Mouse (Mus musculus) liver, adult 2 months (tissue): ENCODE data around the gene Slc51a. TPM values are rescaled to one million over a fixed set of nuclear protein-coding genes. Genes with fewer than 3 reads are reported as not detected.

Experiments
- DNase-seq: peaks from one replicate; pipeline ENCODE4 v3.0.0-alpha.2; 2011; ENCODE audit warnings: low read depth, low spot score; ENCODE audit errors: extremely low read depth
- H3K27ac ChIP-seq: fragments of 200-500 bp; replicated peaks from 2 replicates; pipeline ENCODE4 v1.5.1; 2012; ENCODE audit warnings: low read depth, mild to moderate bottlenecking, control low read depth, inconsistent platforms, low read length; ENCODE audit not compliant: insufficient read depth
- H3K27me3 ChIP-seq: fragments of 200-500 bp; 2 replicates; pipeline ENCODE4 v1.6.1; 2012; ENCODE audit warnings: mild to moderate bottlenecking, moderate library complexity, low read length, inconsistent platforms; ENCODE audit not compliant: control insufficient read depth, insufficient read depth
- H3K36me3 ChIP-seq: fragments of 200-500 bp; 2 replicates; pipeline ENCODE4 v1.6.1; 2012; ENCODE audit warnings: low read length, inconsistent platforms; ENCODE audit not compliant: control insufficient read depth, insufficient read depth
- H3K4me1 ChIP-seq: fragments of 200-500 bp; 2 replicates; pipeline ENCODE4 v1.6.1; 2011; ENCODE audit warnings: low read length; ENCODE audit not compliant: control insufficient read depth, insufficient read depth
- H3K4me3 ChIP-seq: fragments of 200-500 bp; 2 replicates; pipeline ENCODE4 v1.5.1; 2011; ENCODE audit warnings: low read depth, mild to moderate bottlenecking, control low read depth, low read length, moderate library complexity; ENCODE audit not compliant: insufficient read depth
- H3K79me2 ChIP-seq: fragments of 200-500 bp; 2 replicates; pipeline ENCODE4 v1.6.1; 2012; ENCODE audit warnings: inconsistent platforms, mild to moderate bottlenecking, low read length, moderate library complexity; ENCODE audit not compliant: control insufficient read depth, insufficient read depth
- H3K9ac ChIP-seq: fragments of 200-500 bp; 2 replicates; pipeline ENCODE4 v1.6.1; 2012; ENCODE audit warnings: low read depth, mild to moderate bottlenecking, control low read depth, inconsistent platforms, low read length
- CTCF ChIP-seq: fragments of 200-500 bp; IDR thresholded peaks from 2 replicates; pipeline ENCODE4 v1.5.1; 2011; ENCODE audit warnings: low read depth, low read length, control low read depth
- POLR2A ChIP-seq: fragments of 200-500 bp; IDR thresholded peaks from 2 replicates; pipeline ENCODE4 v1.6.1; 2011; ENCODE audit warnings: low read length, control low read depth; ENCODE audit not compliant: insufficient read depth; ENCODE audit errors: extremely low read depth
- WGBS: fragments of 180-500 bp; shearing (Covaris S2); methylation state at CpG from one replicate; pipeline ENCODE4 v1.1.7; 2018; 5-methylcytosine and 5-hydroxymethylcytosine counted together
- polyA plus RNA-seq: library from polyadenylated mRNA; depleted of rRNA; stranded (reverse); fragments of >200 nt; gene quantifications from 2 replicates; pipeline ENCODE4 v1.2.3, GENCODE M21; 2012
- total RNA-seq: library from RNA; depleted of rRNA; stranded (reverse); fragments of >200 nt; gene quantifications from 2 replicates; pipeline ENCODE4 v1.2.3, GENCODE M21; 2014

Slc51a gene
- total and polyA plus RNA-seq, 2 experiments = 0.06 TPM; not detected in 1

GRCm38 (mm10) chr16:32516006-32516962 is 28.6 kb upstream of the Slc51a start:
- no peak for DNase-seq
- H3K36me3 ChIP-seq = no peaks in the 10 kb centered on the region
- H3K27me3 ChIP-seq = no peaks in the 10 kb centered on the region
- no peak overlapping the region for H3K9ac ChIP-seq
- no peaks in the 10 kb centered on the region for H3K79me2 ChIP-seq
- H3K27ac ChIP-seq = no peak overlapping the region
- WGBS = 74% methylated on average over 21 of the region's 21 CpGs
- TF ChIP-seq POLR2A (no peak), CTCF (no peak)
- H3K4me3 ChIP-seq = no peak overlapping the region
- H3K4me1 ChIP-seq = peaks cover 3% of the 10 kb centered on the region

GRCm38 (mm10) chr16:32513948-32514347 is 26.3 kb upstream of the Slc51a start:
- Histone ChIP-seq H3K27ac (no peak overlapping the region), H3K4me3 (no peak overlapping the region), H3K9ac (no peak overlapping the region), H3K36me3 (no peaks in the 10 kb centered on the region), H3K79me2 (no peaks in the 10 kb centered on the region), H3K27me3 (no peaks in the 10 kb centered on the region), H3K4me1 (no peaks in the 10 kb centered on the region)
- no peak for DNase-seq
- WGBS = 95% methylated on average over 6 of the region's 6 CpGs
- TF ChIP-seq POLR2A = no peak
- TF ChIP-seq CTCF = no peak

- Histone ChIP-seq H3K27ac (no peak overlapping the region), H3K9ac (no peak overlapping the region), H3K4me1 (no peaks in the 10 kb centered on the region)
Observed at GRCm38 (mm10) chr16:32513401-32513800, 25.7 kb upstream of the Slc51a start.

GRCm38 (mm10) chr16:32512921-32513320 is 25.2 kb upstream of the Slc51a start:
- H3K79me2 ChIP-seq = no peaks in the 10 kb centered on the region
- H3K27ac ChIP-seq = no peak overlapping the region
- no peaks in the 10 kb centered on the region for H3K27me3 ChIP-seq
- H3K36me3 ChIP-seq = no peaks in the 10 kb centered on the region
- H3K4me1 ChIP-seq = no peaks in the 10 kb centered on the region
- H3K9ac ChIP-seq = no peak overlapping the region
- TF ChIP-seq POLR2A = no peak
- no peak for TF ChIP-seq CTCF
- no peak for DNase-seq
- H3K4me3 ChIP-seq = no peak overlapping the region
- WGBS = 95% methylated on average over 3 of the region's 3 CpGs

More at GRCm38 (mm10) chr16:32513401-32513800, 25.7 kb upstream of the Slc51a start:
- no peak for TF ChIP-seq POLR2A
- TF ChIP-seq CTCF = no peak
- no peaks in the 10 kb centered on the region for H3K27me3 ChIP-seq
- no peak overlapping the region for H3K4me3 ChIP-seq
- 98% methylated on average over 6 of the region's 6 CpGs for WGBS
- DNase-seq = no peak
- no peaks in the 10 kb centered on the region for H3K79me2 ChIP-seq
- H3K36me3 ChIP-seq = no peaks in the 10 kb centered on the region

GRCm38 (mm10) chr16:32511827-32512490 is 24.3 kb upstream of the Slc51a start:
- WGBS = 98% methylated on average over 8 of the region's 8 CpGs
- Histone ChIP-seq H3K79me2 (no peaks in the 10 kb centered on the region), H3K4me3 (no peak overlapping the region), H3K36me3 (no peaks in the 10 kb centered on the region), H3K27me3 (no peaks in the 10 kb centered on the region), H3K27ac (no peak overlapping the region), H3K9ac (no peak overlapping the region), H3K4me1 (no peaks in the 10 kb centered on the region)
- DNase-seq = no peak
- no peak for TF ChIP-seq POLR2A

- no peaks in the 10 kb centered on the region for H3K79me2 ChIP-seq
- H3K4me1 ChIP-seq = no peaks in the 10 kb centered on the region
- H3K27me3 ChIP-seq = no peaks in the 10 kb centered on the region
- H3K4me3 ChIP-seq = no peak overlapping the region
- no peak overlapping the region for H3K9ac ChIP-seq
- no peak for DNase-seq
- WGBS = 91% methylated on average over 3 of the region's 3 CpGs
- TF ChIP-seq POLR2A (no peak), CTCF (no peak)
- H3K27ac ChIP-seq = no peak overlapping the region
- no peaks in the 10 kb centered on the region for H3K36me3 ChIP-seq
Observed at GRCm38 (mm10) chr16:32511338-32511734, 23.7 kb upstream of the Slc51a start.
